Comparison of ENCODE assay signal across 13 mouse cellular contexts in the genomic region with DNA sequence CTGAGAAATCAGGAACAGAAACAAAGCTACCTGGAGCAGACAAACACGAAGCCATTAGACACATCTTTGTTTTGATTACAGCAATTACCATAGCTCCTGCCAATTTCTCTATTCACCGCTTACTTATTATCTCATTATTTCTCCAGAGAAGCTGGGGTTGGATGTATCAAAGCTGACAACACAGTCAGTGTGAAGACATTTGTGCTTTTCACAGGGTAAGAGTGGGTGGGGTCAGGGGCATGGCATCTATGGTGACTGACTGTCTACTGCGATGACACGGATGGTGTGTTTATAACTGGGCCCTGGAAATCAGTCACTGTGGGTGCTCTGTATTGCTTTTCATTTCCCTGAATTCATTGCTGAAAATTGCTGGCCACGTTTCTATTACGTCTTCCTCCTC.
"Had no signal": no experiment of that assay in that cellular context is flagged by ENCODE, and none has a peak within 500 bp of the region (broad histone marks: within the 10 kb centered on the region; RNA-seq: fewer than 3 reads in every experiment).

No protein-coding gene starts in this region.

- H3K9me3 ChIP-seq: limb, embryonic 13.5 days; midbrain, embryonic 12.5 days had no signal

- DNase-seq: kidney, adult 9 months; kidney, postnatal 36 days; layer of hippocampus, adult 9-11 months; layer of hippocampus, postnatal 36 days; lung, adult 18-20 months; right cerebral cortex, postnatal 4 days; spleen, adult 18-20 months; thymus, adult 18-20 months; thymus, postnatal 14 days had no signal

- H3K27ac ChIP-seq: kidney, postnatal 0 days; limb, embryonic 13.5 days; liver, embryonic 14.5 days; midbrain, embryonic 12.5 days had no signal

- H3K4me1 ChIP-seq: limb, embryonic 13.5 days; midbrain, embryonic 12.5 days had no signal

- H3K36me3 ChIP-seq: limb, embryonic 13.5 days; midbrain, embryonic 12.5 days had no signal

- H3K27me3 ChIP-seq: limb, embryonic 13.5 days; midbrain, embryonic 12.5 days had no signal

- H3K4me2 ChIP-seq: limb, embryonic 13.5 days; midbrain, embryonic 12.5 days had no signal

- H3K4me3 ChIP-seq: limb, embryonic 13.5 days; midbrain, embryonic 12.5 days had no signal

- H3K9ac ChIP-seq: limb, embryonic 13.5 days; liver, embryonic 14.5 days; midbrain, embryonic 12.5 days had no signal
